Mouse (Mus musculus) E14TG2a.4 (cell line): ENCODE results near the gene Mrfap1.

ENCODE experiments used
- CTCF ChIP-seq: conservative IDR thresholded peaks from 2 replicates; pipeline ENCODE4 v1.5.1; 2014; ENCODE audit warnings: low read length
- NANOG ChIP-seq: IDR thresholded peaks from 2 replicates; pipeline ENCODE4 v1.6.1; 2014; ENCODE audit warnings: borderline replicate concordance, low read length, mixed read lengths
- POU5F1 ChIP-seq: IDR thresholded peaks from 2 replicates; pipeline ENCODE4 v1.6.1; 2014; ENCODE audit warnings: low read length, borderline replicate concordance

- TF ChIP-seq CTCF (no peak), POU5F1 (no peak), NANOG (no peak)
These were observed 14.1 kb upstream of the Mrfap1 start for GRCm38 (mm10) chr5:36810634-36811033.
